Mouse (Mus musculus) megakaryocyte, embryonic 14.5 days (primary cell): Measurements from ENCODE around the gene Nkrf. TPM values are rescaled to one million over a fixed set of nuclear protein-coding genes. Genes with fewer than 3 reads are reported as not detected.

Experiments used
- H3K27me3 ChIP-seq: replicated peaks from 2 replicates; pipeline ENCODE3; 2012; ENCODE audit warnings: inconsistent platforms
- H3K36me3 ChIP-seq: replicated peaks from 2 replicates; pipeline ENCODE3; 2012; ENCODE audit warnings: low read length, inconsistent platforms, mixed read lengths
- H3K4me1 ChIP-seq: 2 replicates; pipeline ENCODE4 v1.6.1; 2012; ENCODE audit warnings: inconsistent platforms
- H3K4me3 ChIP-seq: replicated peaks from 2 replicates; pipeline ENCODE3; 2012; ENCODE audit warnings: moderate library complexity, mild to moderate bottlenecking, inconsistent platforms
- H3K9me3 ChIP-seq: 2 replicates; pipeline ENCODE4 v1.6.1; 2012; ENCODE audit warnings: inconsistent platforms
- FLI1 ChIP-seq: IDR thresholded peaks from 2 replicates; pipeline ENCODE4 v1.6.1; 2012; ENCODE audit warnings: low read length, inconsistent platforms, mixed read lengths
- GATA1 ChIP-seq: IDR thresholded peaks from 3 replicates; pipeline ENCODE4 v1.6.1; 2012; ENCODE audit warnings: mixed read lengths, low read length, inconsistent platforms, borderline replicate concordance
- polyA plus RNA-seq: library from polyadenylated mRNA; stranded (reverse); fragments of >175 nt; gene quantifications from 2 replicates; pipeline ENCODE4 v1.2.3, GENCODE M21; 2012; ENCODE audit warnings: low replicate concordance; ENCODE audit not compliant: insufficient read depth

Nkrf gene
- 0.34 TPM in 1 of 2 replicates, not detected in the other for polyA plus RNA-seq

GRCm38 (mm10) chrX:36902321-36903114, at the start of gene Nkrf:
Gene Nkrf (minus strand): TSS chrX:36902899.
- Histone ChIP-seq H3K4me1 (peaks cover 14% of the 10 kb centered on the region), H3K27me3 (no peaks in the 10 kb centered on the region), H3K4me3 (peak within 1 kb of the TSS; percentile 93), H3K36me3 (no peaks in the 10 kb centered on the region), H3K9me3 (0 out of 2 replicates have a peak, but pooled peaks cover 2% of the 10 kb centered on the region)
- TF ChIP-seq FLI1 (no peak), GATA1 (no peak)

- TF ChIP-seq FLI1 (no peak), GATA1 (no peak)
- Histone ChIP-seq H3K4me1 (no peaks in the 10 kb centered on the region), H3K27me3 (peaks cover 9% of the 10 kb centered on the region), H3K36me3 (peaks cover 19% of the 10 kb centered on the region), H3K4me3 (no peak overlapping the region), H3K9me3 (peaks cover 9% of the 10 kb centered on the region)
Measured at GRCm38 (mm10) chrX:36941106-36941505, 38.4 kb upstream of the Nkrf start.

GRCm38 (mm10) chrX:36939806-36940413, 37.2 kb upstream of the Nkrf start:
- peaks cover 19% of the 10 kb centered on the region for H3K36me3 ChIP-seq
- no peak for TF ChIP-seq FLI1
- TF ChIP-seq GATA1, result no peak

GRCm38 (mm10) chrX:36935326-36935966, 32.7 kb upstream of the Nkrf start:
- H3K36me3 ChIP-seq, result peaks cover 5% of the 10 kb centered on the region
- no peak overlapping the region for H3K4me3 ChIP-seq
- no peaks in the 10 kb centered on the region for H3K4me1 ChIP-seq
- TF ChIP-seq FLI1 (no peak), GATA1 (no peak)
- peaks cover 10% of the 10 kb centered on the region for H3K27me3 ChIP-seq
- H3K9me3 ChIP-seq, result no peaks in the 10 kb centered on the region

More at GRCm38 (mm10) chrX:36939806-36940413, 37.2 kb upstream of the Nkrf start:
- Histone ChIP-seq H3K4me1 (no peaks in the 10 kb centered on the region), H3K27me3 (peaks cover 13% of the 10 kb centered on the region), H3K9me3 (peaks cover 9% of the 10 kb centered on the region), H3K4me3 (no peak overlapping the region)

- Histone ChIP-seq H3K4me1 (peaks cover 9% of the 10 kb centered on the region), H3K36me3 (peaks cover 5% of the 10 kb centered on the region)
- TF ChIP-seq GATA1, result no peak
- TF ChIP-seq FLI1, result no peak
Measured at GRCm38 (mm10) chrX:36930574-36930973, 27.9 kb upstream of the Nkrf start.

GRCm38 (mm10) chrX:36929694-36930093, 27.0 kb upstream of the Nkrf start:
- no peak overlapping the region for H3K4me3 ChIP-seq
- peaks cover 5% of the 10 kb centered on the region for H3K36me3 ChIP-seq

More at GRCm38 (mm10) chrX:36930574-36930973, 27.9 kb upstream of the Nkrf start:
- H3K9me3 ChIP-seq, result no peaks in the 10 kb centered on the region
- no peak overlapping the region for H3K4me3 ChIP-seq
- peaks cover 13% of the 10 kb centered on the region for H3K27me3 ChIP-seq

GRCm38 (mm10) chrX:36928791-36929190, 26.1 kb upstream of the Nkrf start:
- TF ChIP-seq GATA1 (no peak), FLI1 (no peak)
- H3K4me1 ChIP-seq, result peaks cover 9% of the 10 kb centered on the region
- no peak overlapping the region for H3K4me3 ChIP-seq
- peaks cover 7% of the 10 kb centered on the region for H3K27me3 ChIP-seq
- H3K9me3 ChIP-seq, result no peaks in the 10 kb centered on the region
- no peaks in the 10 kb centered on the region for H3K36me3 ChIP-seq

More at GRCm38 (mm10) chrX:36929694-36930093, 27.0 kb upstream of the Nkrf start:
- peaks cover 11% of the 10 kb centered on the region for H3K27me3 ChIP-seq
- H3K4me1 ChIP-seq, result peaks cover 9% of the 10 kb centered on the region
- H3K9me3 ChIP-seq, result no peaks in the 10 kb centered on the region
- no peak for TF ChIP-seq FLI1
- TF ChIP-seq GATA1, result no peak

- no peak overlapping the region for H3K4me3 ChIP-seq
- TF ChIP-seq GATA1 (no peak), FLI1 (no peak)
- no peaks in the 10 kb centered on the region for H3K4me1 ChIP-seq
- H3K9me3 ChIP-seq, result no peaks in the 10 kb centered on the region
- peaks cover 7% of the 10 kb centered on the region for H3K27me3 ChIP-seq
- H3K36me3 ChIP-seq, result no peaks in the 10 kb centered on the region
Measured at GRCm38 (mm10) chrX:36921346-36921745, 18.6 kb upstream of the Nkrf start.

GRCm38 (mm10) chrX:36917749-36918148, 15.1 kb upstream of the Nkrf start:
- TF ChIP-seq GATA1 (no peak), FLI1 (no peak)
- H3K4me1 ChIP-seq, result no peaks in the 10 kb centered on the region
- no peak overlapping the region for H3K4me3 ChIP-seq
- no peaks in the 10 kb centered on the region for H3K9me3 ChIP-seq
- H3K27me3 ChIP-seq, result peaks cover 9% of the 10 kb centered on the region
- no peaks in the 10 kb centered on the region for H3K36me3 ChIP-seq

GRCm38 (mm10) chrX:36911343-36911742, 8.6 kb upstream of the Nkrf start:
- no peaks in the 10 kb centered on the region for H3K36me3 ChIP-seq
- H3K4me1 ChIP-seq, result peaks cover 7% of the 10 kb centered on the region; the same call in 1 of the 2 replicates
- H3K4me3 ChIP-seq, result no peak overlapping the region
- no peaks in the 10 kb centered on the region for H3K9me3 ChIP-seq
- H3K27me3 ChIP-seq, result peaks cover 6% of the 10 kb centered on the region
- TF ChIP-seq GATA1, result no peak
- no peak for TF ChIP-seq FLI1
